Mouse (Mus musculus): ENCODE data around the gene Muc5ac.

The Muc5ac gene

DNA sequence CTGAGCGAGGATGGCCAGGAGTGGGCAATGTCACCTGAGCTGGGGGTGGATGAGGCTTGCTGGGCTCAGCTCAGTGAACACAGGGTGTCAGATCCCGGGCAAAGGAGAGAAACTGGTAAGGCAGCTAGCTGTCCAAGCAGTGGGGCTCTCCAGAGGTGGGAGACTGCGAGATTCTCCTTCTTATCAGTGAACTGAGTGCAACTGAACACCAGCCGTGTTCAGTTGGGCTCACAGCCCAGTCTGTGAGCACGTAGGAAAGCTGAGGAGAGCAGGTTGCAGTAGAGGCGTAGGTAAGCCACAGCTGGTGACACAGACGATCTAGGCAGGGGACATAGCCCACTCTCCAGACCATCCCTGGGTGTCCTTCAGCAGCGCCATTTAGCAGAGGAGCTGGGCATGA, 47.7 kb downstream of the Muc5ac start:
- DNase-seq, result no peak

DNA sequence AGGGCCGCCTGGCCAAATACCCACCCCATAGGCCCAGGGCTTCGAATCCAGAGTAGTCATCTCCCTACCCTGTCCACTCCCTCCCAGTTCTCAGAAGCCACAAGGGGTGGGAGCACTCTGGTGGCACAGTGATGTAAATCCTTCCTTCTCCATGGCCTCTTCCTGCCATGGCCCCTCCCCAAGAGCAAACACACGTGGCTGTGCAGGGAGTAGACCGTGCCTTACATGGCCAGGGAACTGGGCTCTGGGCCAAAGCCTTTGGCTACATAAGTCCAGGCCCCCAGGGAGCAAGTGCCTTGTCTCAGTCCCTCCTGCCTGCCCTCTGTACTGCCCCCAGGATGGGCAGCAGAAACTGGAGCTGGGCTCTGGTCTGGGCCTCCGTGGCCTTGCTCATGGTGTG, 50.0 kb downstream of the Muc5ac start, which contains the start of gene Muc5b:
TSS of gene Muc5b (plus strand) at position 292 of the 400 bp plus-strand sequence.
- DNase-seq, result no peak

DNA sequence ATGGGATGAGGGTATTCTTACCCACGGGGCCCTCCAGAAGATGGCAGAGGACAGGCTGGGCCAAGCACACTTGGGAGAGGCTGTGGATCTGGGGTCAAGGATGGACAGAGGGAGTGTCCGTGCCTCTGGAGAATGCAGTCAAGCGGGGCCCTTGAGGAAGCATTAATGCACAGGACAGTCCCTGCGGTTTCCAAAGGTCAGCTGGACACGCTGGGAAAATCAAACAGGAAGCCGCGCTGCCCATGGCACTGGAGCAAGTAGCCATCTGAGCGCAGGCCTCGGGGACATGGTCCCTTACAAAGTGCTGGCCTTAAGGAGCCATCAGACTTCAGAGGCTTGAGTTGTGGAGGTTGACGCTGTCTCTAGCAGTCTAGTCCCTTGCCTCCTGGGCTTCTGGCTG, 51.6 kb downstream of the Muc5ac start:
- no peak for DNase-seq

DNA sequence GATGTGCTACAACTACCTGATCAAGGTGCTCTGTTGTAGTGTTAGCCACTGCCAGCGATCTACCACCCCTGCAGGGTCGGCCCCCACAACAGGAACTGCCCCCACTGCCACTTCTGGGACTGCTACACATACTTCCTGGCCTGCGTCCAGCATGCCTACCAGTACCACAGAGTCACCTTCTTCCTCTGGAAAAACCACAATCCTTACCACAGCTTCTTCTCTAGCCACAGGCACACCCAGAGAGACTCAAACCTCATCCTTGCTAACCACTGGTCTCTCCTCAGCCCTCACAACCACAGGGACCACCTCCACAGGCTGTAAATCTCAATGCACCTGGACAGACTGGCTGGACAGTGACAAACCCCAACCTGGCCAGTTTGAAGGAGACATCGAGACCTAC, 72.3 kb downstream of the Muc5ac start:
- no peak for DNase-seq

Measured in cerebellum, adult 11 months (tissue).